Mouse (Mus musculus) megakaryocyte, embryonic 14.5 days (primary cell): ENCODE data around the gene Olfr545.

Experiments
- FLI1 ChIP-seq: IDR thresholded peaks from 2 replicates; pipeline ENCODE4 v1.6.1; 2012; ENCODE audit warnings: low read length, inconsistent platforms, mixed read lengths
- GATA1 ChIP-seq: IDR thresholded peaks from 3 replicates; pipeline ENCODE4 v1.6.1; 2012; ENCODE audit warnings: mixed read lengths, low read length, inconsistent platforms, borderline replicate concordance

GRCm38 (mm10) chr7:102516261-102517050, 17.1 kb upstream of the Olfr545 start:
- TF ChIP-seq GATA1 = no peak
- TF ChIP-seq FLI1 = no peak
